Mouse (Mus musculus): ENCODE results near the gene Trim27.

DNA sequence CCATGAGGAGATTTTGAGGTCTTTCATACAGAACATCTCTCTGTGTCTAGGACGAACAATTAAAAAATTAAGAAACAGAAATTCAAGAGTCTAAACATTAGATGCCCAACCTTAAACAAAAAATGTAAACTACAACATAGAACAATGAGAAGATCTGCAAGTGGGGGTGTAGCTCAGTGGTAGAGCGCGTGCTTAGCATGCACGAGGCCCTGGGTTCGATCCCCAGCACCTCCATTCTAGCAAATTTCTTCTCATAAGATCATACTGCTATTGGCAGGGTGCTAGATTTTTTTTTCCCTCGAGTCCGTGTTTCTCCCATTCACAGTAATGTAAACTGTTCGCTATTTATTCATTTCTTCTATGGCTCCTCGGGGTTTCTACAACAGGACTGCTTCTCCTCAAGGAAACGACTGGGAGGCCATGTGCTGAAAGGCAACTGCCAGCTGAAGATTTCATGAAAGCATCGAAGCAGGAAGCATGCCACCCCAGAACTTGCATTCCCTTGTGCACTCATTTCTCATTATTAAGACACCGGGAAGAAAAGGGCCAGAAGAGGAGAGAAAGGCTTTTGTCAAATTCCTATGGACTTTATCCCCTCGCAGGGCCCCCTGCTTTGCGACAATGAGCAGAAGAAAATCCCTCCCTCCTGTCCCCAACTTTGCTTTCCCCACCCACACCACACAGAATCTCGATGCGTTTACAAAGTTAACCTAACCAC lies 63.3 kb downstream of the Trim27 start:
- TF ChIP-seq CTCF (conservative IDR thresholded peaks at IDR 0.05; ENCODE audit: low read length), result no peak
- TF ChIP-seq POU5F1 (IDR thresholded peaks at IDR 0.05; ENCODE audit: borderline replicate concordance, low read length), result no peak
- no peak for TF ChIP-seq NANOG (IDR thresholded peaks at IDR 0.05; ENCODE audit: borderline replicate concordance, low read length)

Data from E14TG2a.4 (cell line).